Mouse (Mus musculus) ES-E14 (cell line): ENCODE data around the gene Yap1. TPM values are rescaled to one million over a fixed set of nuclear protein-coding genes. Genes with fewer than 3 reads are reported as not detected.
"Not testable (repeated sequence)": the region's sequence is repeated elsewhere in the genome, so short reads cannot be mapped to it uniquely, and the experiment has no call there.

ENCODE experiments used
- DNase-seq: peaks from one replicate; pipeline ENCODE4 v3.0.0-alpha.2; 2013; ENCODE audit warnings: low read depth, low spot score
- H3K27ac ChIP-seq: 2 replicates; pipeline ENCODE4 v1.5.1; 2012; ENCODE audit warnings: low read depth, mild to moderate bottlenecking, low read length, moderate library complexity, mixed read lengths; ENCODE audit not compliant: poor library complexity, insufficient read depth, severe bottlenecking
- H3K36me3 ChIP-seq: 2 replicates; pipeline ENCODE4 v1.6.1; 2012; ENCODE audit warnings: mild to moderate bottlenecking, low read length, moderate library complexity, mixed read lengths; ENCODE audit not compliant: control insufficient read depth, poor library complexity, insufficient read depth, severe bottlenecking
- H3K4me1 ChIP-seq, 2 experiments: fragments of 150-350 bp in 1 of 2; sonication (generic) in 1 of 2; 2 replicates each; pipeline ENCODE4 v1.6.1; 2012; ENCODE audit warnings: low read length in 2 of 2, mild to moderate bottlenecking in 1 of 2, mixed read lengths in 1 of 2; ENCODE audit not compliant: control insufficient read depth in 2 of 2, insufficient read depth in 2 of 2, poor library complexity in 1 of 2
- H3K4me3 ChIP-seq, 2 experiments: fragments of 150-350 bp in 1 of 2; sonication (generic) in 1 of 2; 2 replicates each; pipeline ENCODE4 v1.5.1; 2012; ENCODE audit warnings: low read length in 2 of 2, low read depth in 1 of 2, mild to moderate bottlenecking in 1 of 2, mixed read lengths in 1 of 2; ENCODE audit not compliant: insufficient read depth in 1 of 2, poor library complexity in 1 of 2, severe bottlenecking in 1 of 2
- H3K9ac ChIP-seq: 2 replicates; pipeline ENCODE4 v1.6.1; 2012; ENCODE audit warnings: low read depth, mild to moderate bottlenecking, low read length, mixed read lengths; ENCODE audit not compliant: poor library complexity, insufficient read depth, severe bottlenecking
- H3K9me3 ChIP-seq: fragments of 150-350 bp; sonication (generic); 2 replicates; pipeline ENCODE4 v1.6.1; 2012; ENCODE audit warnings: low read depth, mild to moderate bottlenecking, low read length; ENCODE audit not compliant: control insufficient read depth, insufficient read depth
- CHD2 ChIP-seq: IDR thresholded peaks from 2 replicates; pipeline ENCODE4 v1.6.1; 2014; ENCODE audit warnings: mild to moderate bottlenecking, low read depth, low read length, inconsistent platforms
- HCFC1 ChIP-seq: IDR thresholded peaks from 2 replicates; pipeline ENCODE4 v1.6.1; 2012; ENCODE audit warnings: low read length, inconsistent platforms, borderline replicate concordance; ENCODE audit not compliant: insufficient read depth
- MAFK ChIP-seq: IDR thresholded peaks from 2 replicates; pipeline ENCODE4 v1.6.1; 2014; ENCODE audit warnings: mild to moderate bottlenecking, low read depth, low read length, inconsistent platforms; ENCODE audit not compliant: insufficient read depth
- ZC3H11A ChIP-seq: IDR thresholded peaks from 2 replicates; pipeline ENCODE4 v1.6.1; 2012; ENCODE audit warnings: low read depth, mild to moderate bottlenecking, inconsistent platforms, low read length, borderline replicate concordance
- ZNF384 ChIP-seq: IDR thresholded peaks from 2 replicates; pipeline ENCODE4 v1.6.1; 2012; ENCODE audit warnings: low read depth, low read length, inconsistent platforms
- in situ Hi-C, 2 experiments: fragments of 600-800 bp; cut with MboI; formaldehyde crosslinking; loops; one replicate each; pipeline ENCODE4 v1.15.1; 2025; ENCODE audit warnings: low sequenced_read_pairs in 2 of 2, inconsistent platforms in 1 of 2; ENCODE audit not compliant: unreplicated experiment in 2 of 2
- total RNA-seq: library from RNA; depleted of rRNA; stranded (reverse); fragments of 300-350 nt; gene quantifications from 2 replicates; pipeline ENCODE4 v1.2.3, GENCODE M21; 2012

The Yap1 gene
- total RNA-seq, 1 experiment, result 58.5 TPM

GRCm38 (mm10) chr9:7902311-7902710, 102.1 kb downstream of the Yap1 start:
- no peak overlapping the region for H3K4me3 ChIP-seq
- H3K27ac ChIP-seq, result no peak overlapping the region
- no peaks in the 10 kb centered on the region for H3K9me3 ChIP-seq
- no peak for DNase-seq
- TF ChIP-seq ZNF384 (no peak), CHD2 (no peak), HCFC1 (no peak), ZC3H11A (no peak), MAFK (no peak)
- peaks cover 3 to 4% of the 10 kb centered on the region in 2 experiments; a peak in 2 of 4 replicates for H3K4me1 ChIP-seq
- in situ Hi-C loops, result no loop called here
- no peaks in the 10 kb centered on the region for H3K36me3 ChIP-seq
- no peak overlapping the region for H3K9ac ChIP-seq

GRCm38 (mm10) chr9:7900965-7901364, 103.4 kb downstream of the Yap1 start:
- Histone ChIP-seq H3K36me3 (no peaks in the 10 kb centered on the region), H3K4me3 (no peak overlapping the region), H3K27ac (peak overlapping the region; percentile 48; the same call in 1 of the 2 replicates), H3K9ac (no peak overlapping the region; the same call in 1 of the 2 replicates), H3K9me3 (no peaks in the 10 kb centered on the region), H3K4me1 (peaks cover 2 to 3% of the 10 kb centered on the region in 2 experiments; a peak in 2 of 4 replicates)
- TF ChIP-seq ZNF384 (no peak), ZC3H11A (no peak), MAFK (no peak), HCFC1 (no peak), CHD2 (no peak)
- no peak for DNase-seq
- in situ Hi-C loops, result no loop called here

- Histone ChIP-seq H3K27ac (no peak overlapping the region), H3K9ac (no peak overlapping the region), H3K9me3 (peaks cover under 1% of the 10 kb centered on the region; the same call in 1 of the 2 replicates), H3K36me3 (no peaks in the 10 kb centered on the region), H3K4me3 (no peak overlapping the region), H3K4me1 (peaks cover 2 to 3% of the 10 kb centered on the region in 2 experiments; a peak in 2 of 4 replicates)
- in situ Hi-C loops, result no loop called here
- no peak for TF ChIP-seq MAFK
- TF ChIP-seq ZNF384, result no peak
- TF ChIP-seq ZC3H11A, result peak; percentile 96
- TF ChIP-seq CHD2, result no peak
- no peak for TF ChIP-seq HCFC1
- DNase-seq, result peak; percentile 73
Measured at GRCm38 (mm10) chr9:7897502-7897901, 106.9 kb downstream of the Yap1 start.

GRCm38 (mm10) chr9:7891796-7892195, 112.6 kb downstream of the Yap1 start:
- in situ Hi-C loops, H3K4me1 ChIP-seq, H3K36me3 ChIP-seq, DNase-seq, H3K9me3 ChIP-seq, H3K27ac ChIP-seq, H3K4me3 ChIP-seq, H3K9ac ChIP-seq: not testable (repeated sequence)

GRCm38 (mm10) chr9:7891177-7891576, 113.2 kb downstream of the Yap1 start:
- no peak for DNase-seq
- H3K9me3 ChIP-seq, result peaks cover 3% of the 10 kb centered on the region
- TF ChIP-seq MAFK (no peak), ZNF384 (no peak), CHD2 (no peak), ZC3H11A (no peak), HCFC1 (no peak)
- no peak overlapping the region for H3K4me3 ChIP-seq
- in situ Hi-C loops, result no loop called here
- no peak overlapping the region for H3K9ac ChIP-seq
- H3K4me1 ChIP-seq, result no peaks in the 10 kb centered on the region
- H3K27ac ChIP-seq, result no peak overlapping the region
- no peaks in the 10 kb centered on the region for H3K36me3 ChIP-seq
